Mouse (Mus musculus) megakaryocyte, embryonic 14.5 days (primary cell): ENCODE data around the gene Olfr657. TPM values are rescaled to one million over a fixed set of nuclear protein-coding genes. Genes with fewer than 3 reads are reported as not detected.

Experiments used
- H3K27me3 ChIP-seq: replicated peaks from 2 replicates; pipeline ENCODE3; 2012; ENCODE audit warnings: inconsistent platforms
- H3K36me3 ChIP-seq: replicated peaks from 2 replicates; pipeline ENCODE3; 2012; ENCODE audit warnings: low read length, inconsistent platforms, mixed read lengths
- H3K4me1 ChIP-seq: 2 replicates; pipeline ENCODE4 v1.6.1; 2012; ENCODE audit warnings: inconsistent platforms
- H3K4me3 ChIP-seq: replicated peaks from 2 replicates; pipeline ENCODE3; 2012; ENCODE audit warnings: moderate library complexity, mild to moderate bottlenecking, inconsistent platforms
- H3K9me3 ChIP-seq: 2 replicates; pipeline ENCODE4 v1.6.1; 2012; ENCODE audit warnings: inconsistent platforms
- FLI1 ChIP-seq: IDR thresholded peaks from 2 replicates; pipeline ENCODE4 v1.6.1; 2012; ENCODE audit warnings: low read length, inconsistent platforms, mixed read lengths
- GATA1 ChIP-seq: IDR thresholded peaks from 3 replicates; pipeline ENCODE4 v1.6.1; 2012; ENCODE audit warnings: mixed read lengths, low read length, inconsistent platforms, borderline replicate concordance
- polyA plus RNA-seq: library from polyadenylated mRNA; stranded (reverse); fragments of >175 nt; gene quantifications from 2 replicates; pipeline ENCODE4 v1.2.3, GENCODE M21; 2012; ENCODE audit warnings: low replicate concordance; ENCODE audit not compliant: insufficient read depth

Olfr657 gene
- polyA plus RNA-seq = not detected in 2 replicates

GRCm38 (mm10) chr7:104624494-104624893, at the start of gene Olfr657:
Gene Olfr657 (plus strand): TSS chr7:104624794.
- Histone ChIP-seq H3K9me3 (no peaks in the 10 kb centered on the region), H3K36me3 (no peaks in the 10 kb centered on the region), H3K27me3 (no peaks in the 10 kb centered on the region), H3K4me3 (no peak within 1 kb of the TSS), H3K4me1 (no peaks in the 10 kb centered on the region)
- TF ChIP-seq GATA1 = no peak
- no peak for TF ChIP-seq FLI1

GRCm38 (mm10) chr7:104577014-104577413, 47.6 kb upstream of the Olfr657 start, which contains the start of gene Olfr653:
Gene Olfr653 (plus strand): TSS chr7:104577314.
- H3K4me1 ChIP-seq = no peaks in the 10 kb centered on the region

GRCm38 (mm10) chr7:104580846-104581245, 43.7 kb upstream of the Olfr657 start:
- H3K27me3 ChIP-seq = no peaks in the 10 kb centered on the region
- H3K4me1 ChIP-seq = no peaks in the 10 kb centered on the region
- no peak for TF ChIP-seq GATA1
- TF ChIP-seq FLI1 = no peak
- no peaks in the 10 kb centered on the region for H3K36me3 ChIP-seq
- H3K4me3 ChIP-seq = no peak overlapping the region
- H3K9me3 ChIP-seq = 0 out of 2 replicates have a peak, but pooled peaks cover 4% of the 10 kb centered on the region

More at GRCm38 (mm10) chr7:104577014-104577413, 47.6 kb upstream of the Olfr657 start, which contains the start of gene Olfr653:
- no peak for TF ChIP-seq GATA1
- no peak for TF ChIP-seq FLI1
- 0 out of 2 replicates have a peak, but pooled peaks cover 4% of the 10 kb centered on the region for H3K9me3 ChIP-seq
- H3K4me3 ChIP-seq = no peak within 1 kb of the TSS
- H3K36me3 ChIP-seq = no peaks in the 10 kb centered on the region
- H3K27me3 ChIP-seq = no peaks in the 10 kb centered on the region

GRCm38 (mm10) chr7:104581429-104581828, 43.2 kb upstream of the Olfr657 start:
- Histone ChIP-seq H3K9me3 (0 out of 2 replicates have a peak, but pooled peaks cover 4% of the 10 kb centered on the region), H3K4me3 (no peak overlapping the region), H3K4me1 (no peaks in the 10 kb centered on the region), H3K36me3 (no peaks in the 10 kb centered on the region), H3K27me3 (no peaks in the 10 kb centered on the region)
- TF ChIP-seq FLI1 = no peak

GRCm38 (mm10) chr7:104586725-104587124, 37.9 kb upstream of the Olfr657 start, which contains the start of gene Olfr654:
Gene Olfr654 (plus strand): TSS chr7:104587025.
- no peaks in the 10 kb centered on the region for H3K27me3 ChIP-seq
- H3K9me3 ChIP-seq = peaks cover 5% of the 10 kb centered on the region; the same call in 1 of the 2 replicates
- H3K4me3 ChIP-seq = no peak within 1 kb of the TSS
- no peaks in the 10 kb centered on the region for H3K4me1 ChIP-seq
- H3K36me3 ChIP-seq = no peaks in the 10 kb centered on the region
- TF ChIP-seq GATA1 = no peak
- no peak for TF ChIP-seq FLI1

GRCm38 (mm10) chr7:104588274-104588673, 36.3 kb upstream of the Olfr657 start:
- Histone ChIP-seq H3K27me3 (no peaks in the 10 kb centered on the region), H3K4me3 (peak overlapping the region; percentile 8), H3K4me1 (no peaks in the 10 kb centered on the region), H3K9me3 (peaks cover 5% of the 10 kb centered on the region; the same call in 1 of the 2 replicates), H3K36me3 (no peaks in the 10 kb centered on the region)
- TF ChIP-seq FLI1 (no peak), GATA1 (no peak)

- no peaks in the 10 kb centered on the region for H3K36me3 ChIP-seq
- H3K9me3 ChIP-seq = no peaks in the 10 kb centered on the region
- no peaks in the 10 kb centered on the region for H3K27me3 ChIP-seq
- no peaks in the 10 kb centered on the region for H3K4me1 ChIP-seq
- TF ChIP-seq GATA1 (no peak), FLI1 (no peak)
- no peak within 1 kb of the TSS for H3K4me3 ChIP-seq
Observed at GRCm38 (mm10) chr7:104601679-104602078, 22.9 kb upstream of the Olfr657 start, which contains the start of gene Olfr655. Gene Olfr655 (minus strand): TSS chr7:104601779.

GRCm38 (mm10) chr7:104603173-104603572, 21.4 kb upstream of the Olfr657 start:
- H3K9me3 ChIP-seq = no peaks in the 10 kb centered on the region
- H3K4me1 ChIP-seq = no peaks in the 10 kb centered on the region
- H3K27me3 ChIP-seq = no peaks in the 10 kb centered on the region
- no peak overlapping the region for H3K4me3 ChIP-seq
- TF ChIP-seq FLI1 (no peak), GATA1 (no peak)
- H3K36me3 ChIP-seq = no peaks in the 10 kb centered on the region

- H3K9me3 ChIP-seq = no peaks in the 10 kb centered on the region
- no peaks in the 10 kb centered on the region for H3K27me3 ChIP-seq
- H3K4me1 ChIP-seq = no peaks in the 10 kb centered on the region
- TF ChIP-seq FLI1 = no peak
- TF ChIP-seq GATA1 = no peak
- H3K36me3 ChIP-seq = no peaks in the 10 kb centered on the region
- H3K4me3 ChIP-seq = no peak overlapping the region
Observed at GRCm38 (mm10) chr7:104604727-104605126, 19.9 kb upstream of the Olfr657 start.

- Histone ChIP-seq H3K36me3 (no peaks in the 10 kb centered on the region), H3K9me3 (peaks cover 6% of the 10 kb centered on the region; the same call in 1 of the 2 replicates), H3K4me1 (no peaks in the 10 kb centered on the region), H3K27me3 (no peaks in the 10 kb centered on the region), H3K4me3 (no peak within 1 kb of the TSS)
- no peak for TF ChIP-seq FLI1
- TF ChIP-seq GATA1 = no peak
Observed at GRCm38 (mm10) chr7:104613655-104614054, 10.9 kb upstream of the Olfr657 start, which contains the start of gene Olfr656. Gene Olfr656 (plus strand): TSS chr7:104613955.
